Mouse (Mus musculus) T-cell, adult 2 months (primary cell): ENCODE measurements around the gene Galnt11.

Experiments used
- DNase-seq: peaks from one replicate; pipeline ENCODE4 v3.0.0; 2022; ENCODE audit warnings: low spot score

The Galnt11 gene

DNA sequence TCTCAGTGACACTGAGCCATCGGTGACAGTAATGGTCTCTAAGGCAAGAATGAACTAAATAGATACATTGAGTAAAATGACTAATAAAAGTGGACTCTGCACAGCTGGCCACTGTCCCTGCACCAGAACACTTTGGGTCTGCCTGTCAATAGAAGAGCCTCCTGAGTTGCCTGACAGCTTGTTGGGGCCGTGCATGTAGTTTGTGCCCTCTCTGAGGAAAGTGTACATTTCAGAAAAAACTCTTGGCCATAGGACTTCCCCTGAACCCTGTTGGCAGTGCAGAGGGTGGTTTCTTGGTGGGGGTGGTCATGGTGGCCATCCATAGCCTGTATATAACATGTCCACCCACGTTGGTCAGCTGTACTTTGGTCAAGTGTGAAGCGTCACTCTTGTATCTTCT is 32.8 kb downstream of the Galnt11 start:
- no peak for DNase-seq

DNA sequence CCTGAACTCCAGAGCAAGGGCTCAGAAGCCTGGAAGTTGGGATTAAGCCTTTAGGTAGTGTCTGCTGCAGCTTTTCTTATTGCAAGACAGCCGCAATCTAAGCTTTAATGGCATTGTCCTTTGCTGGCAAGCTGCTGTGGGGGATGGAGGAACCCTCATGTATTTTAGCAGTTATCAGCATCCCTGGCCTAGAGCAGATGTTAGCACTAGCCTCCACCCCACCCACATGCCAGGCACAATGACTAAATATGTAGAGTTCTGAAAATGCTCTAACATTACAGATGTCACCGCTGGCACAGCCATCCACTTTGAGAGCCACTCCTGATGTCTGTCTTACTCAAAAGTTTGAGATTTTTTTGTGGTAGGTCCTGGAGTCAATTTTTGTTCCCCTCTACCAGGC is 35.0 kb downstream of the Galnt11 start:
- DNase-seq, result no peak

DNA sequence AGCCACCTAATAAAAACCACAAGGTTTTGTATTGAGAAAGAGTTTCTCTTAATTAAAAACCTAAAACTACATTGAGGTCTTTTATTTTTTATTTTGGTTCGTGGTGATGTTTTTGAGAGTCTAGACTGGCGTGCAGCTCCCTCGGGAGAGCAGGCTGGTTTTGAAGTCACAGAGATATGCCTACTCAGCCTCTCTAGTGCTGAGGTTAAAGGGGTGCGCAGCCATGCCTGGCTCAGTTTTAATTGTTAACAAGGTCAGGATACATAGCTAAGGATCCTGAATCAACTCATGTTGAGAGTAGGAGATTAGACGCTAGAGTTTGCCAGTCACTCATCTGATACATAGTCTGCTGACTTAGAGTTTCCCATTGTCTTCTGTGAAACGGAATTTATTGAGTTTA is 39.7 kb downstream of the Galnt11 start:
- no peak for DNase-seq

DNA sequence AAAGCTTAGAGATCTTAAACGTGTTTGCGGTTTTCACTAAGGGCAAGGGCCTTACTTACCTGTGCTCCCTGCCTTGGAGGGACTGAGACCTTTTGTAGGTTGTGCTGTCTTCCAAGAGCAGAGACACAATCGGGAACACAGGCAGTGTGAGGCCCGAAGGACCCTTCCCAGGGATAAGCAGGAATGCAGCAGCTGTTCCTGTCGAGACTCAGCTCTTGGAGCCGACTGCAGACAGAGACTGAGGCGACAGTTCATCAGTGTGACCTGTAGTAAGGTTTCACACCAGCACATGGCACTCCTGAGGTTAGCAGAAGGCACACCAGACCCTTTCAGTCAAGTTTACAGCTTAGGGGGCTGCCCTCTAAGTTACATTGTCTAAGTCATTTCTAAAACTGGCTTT is 40.6 kb downstream of the Galnt11 start:
- DNase-seq, result no peak

DNA sequence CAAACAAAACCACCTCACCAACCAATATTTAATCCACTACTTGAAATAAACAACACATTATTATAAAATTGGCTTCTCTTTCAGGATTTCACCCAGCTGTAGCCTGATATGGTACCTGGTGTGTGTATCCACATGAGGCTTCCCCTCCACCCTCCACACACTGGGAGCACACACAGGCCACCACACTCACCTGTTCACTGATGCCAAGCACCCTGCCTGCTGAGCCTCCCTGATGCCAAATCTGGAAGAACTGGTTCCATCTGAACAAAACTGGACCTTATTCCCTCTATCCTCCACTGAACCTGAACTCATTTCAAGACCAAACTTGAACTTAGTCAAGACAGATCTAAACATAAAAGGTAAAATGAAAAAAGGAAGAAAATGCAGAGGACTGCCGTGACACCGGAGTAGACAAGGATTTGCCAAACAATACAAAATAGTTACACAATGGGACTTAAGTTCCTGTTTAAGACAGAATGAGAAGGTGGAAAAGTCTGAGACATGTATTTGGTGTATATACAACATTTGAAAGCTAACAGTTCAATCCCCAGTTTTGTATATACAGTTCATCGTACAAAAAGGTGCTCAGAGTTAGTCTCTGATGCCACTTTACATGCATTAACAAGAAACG is 46.7 kb downstream of the Galnt11 start:
- DNase-seq, result no peak

DNA sequence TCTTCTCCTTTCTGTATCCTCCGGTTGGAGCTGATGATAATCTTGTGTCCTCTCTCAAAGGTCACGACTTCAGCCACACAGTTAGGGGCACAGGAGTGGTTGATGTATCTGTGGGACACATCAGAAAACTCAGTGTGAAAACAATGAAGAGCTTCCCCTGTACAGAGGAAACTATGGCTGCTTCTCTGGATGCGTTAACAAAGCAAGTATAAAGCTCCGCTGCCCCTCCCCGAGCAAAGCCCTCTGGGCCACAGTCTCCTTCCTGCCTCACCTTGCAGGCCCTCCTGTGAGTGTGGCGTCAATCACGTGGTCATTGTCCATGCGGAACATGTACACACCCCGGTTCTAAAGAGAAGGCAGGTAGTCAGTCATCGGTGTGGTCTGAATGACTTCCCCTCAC is 53.9 kb downstream of the Galnt11 start:
- no peak for DNase-seq

DNA sequence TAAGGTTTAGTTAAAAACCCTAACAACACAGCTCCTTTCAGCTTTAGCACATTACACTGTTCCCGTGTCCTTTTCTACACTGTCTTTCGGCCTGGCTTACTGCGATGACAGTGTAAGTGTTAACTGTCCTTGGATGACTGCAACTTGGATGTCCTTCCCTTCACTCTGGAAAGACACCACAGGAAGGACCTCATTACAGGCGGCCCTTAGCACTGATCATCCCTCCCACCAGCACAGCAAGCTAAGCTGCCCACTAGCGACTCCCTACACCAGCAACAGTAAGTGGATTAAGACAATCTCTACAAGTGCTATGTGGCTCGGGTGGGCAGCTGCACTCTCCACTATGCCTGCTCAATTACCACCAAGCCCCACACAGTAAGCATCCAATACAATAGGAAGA is 54.7 kb downstream of the Galnt11 start:
- DNase-seq, result no peak

DNA sequence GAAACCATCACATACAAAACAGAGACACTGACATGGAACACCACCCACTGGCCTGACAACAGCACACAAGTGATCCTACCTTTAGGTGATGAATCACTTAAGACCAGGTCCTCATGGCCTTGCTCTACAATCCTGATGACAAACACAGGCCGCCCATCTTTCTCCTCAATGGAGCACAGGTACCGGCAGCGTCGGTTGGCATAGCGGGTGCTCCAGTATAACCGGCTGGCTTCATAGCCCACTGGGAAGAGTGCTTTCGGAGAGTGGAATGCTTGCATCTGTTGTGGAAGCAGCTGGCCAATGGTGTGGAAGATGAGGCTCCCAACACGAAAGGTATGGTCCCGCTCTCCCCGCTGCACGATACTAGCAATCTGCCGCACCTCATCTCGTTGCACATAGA is 62.3 kb downstream of the Galnt11 start:
- DNase-seq, result no peak

DNA sequence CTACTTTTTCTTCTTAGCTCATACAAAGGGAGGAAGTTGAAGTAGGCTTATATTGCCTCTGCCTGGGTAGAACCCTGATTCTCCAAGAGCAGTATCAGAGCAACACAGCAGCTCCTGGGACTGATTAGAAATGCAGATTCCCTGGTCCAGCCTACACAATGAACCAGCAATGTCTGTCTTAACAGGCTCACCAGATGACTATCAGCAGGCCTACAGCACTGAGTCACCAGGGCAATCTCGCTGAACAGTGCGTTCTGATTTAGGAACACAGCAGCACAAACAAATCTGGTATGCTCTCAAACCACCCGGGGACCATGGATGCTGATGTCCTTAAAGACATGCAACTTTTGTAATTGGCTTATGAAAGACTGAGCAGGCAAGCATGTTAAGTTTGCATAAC is 75.1 kb downstream of the Galnt11 start:
- no peak for DNase-seq

DNA sequence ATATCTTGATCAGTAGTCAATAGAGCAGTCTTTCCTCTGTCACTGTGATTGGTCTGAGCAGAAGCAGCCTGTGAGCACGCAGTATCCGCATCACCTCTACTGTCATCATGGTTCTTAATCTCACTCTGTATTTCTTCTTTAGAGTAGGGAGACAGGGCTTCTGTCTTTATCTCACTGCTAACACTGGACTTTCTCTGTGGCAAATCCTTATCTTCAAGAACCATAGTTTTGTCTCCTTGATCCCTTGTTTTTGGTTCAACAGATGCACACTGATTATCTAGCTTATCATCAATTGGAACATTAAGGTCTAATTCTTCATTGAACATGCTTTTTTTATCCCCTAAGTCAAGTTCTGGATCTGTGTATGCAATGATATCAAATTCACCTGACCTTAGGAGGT is 88.5 kb downstream of the Galnt11 start:
- DNase-seq, result no peak

DNA sequence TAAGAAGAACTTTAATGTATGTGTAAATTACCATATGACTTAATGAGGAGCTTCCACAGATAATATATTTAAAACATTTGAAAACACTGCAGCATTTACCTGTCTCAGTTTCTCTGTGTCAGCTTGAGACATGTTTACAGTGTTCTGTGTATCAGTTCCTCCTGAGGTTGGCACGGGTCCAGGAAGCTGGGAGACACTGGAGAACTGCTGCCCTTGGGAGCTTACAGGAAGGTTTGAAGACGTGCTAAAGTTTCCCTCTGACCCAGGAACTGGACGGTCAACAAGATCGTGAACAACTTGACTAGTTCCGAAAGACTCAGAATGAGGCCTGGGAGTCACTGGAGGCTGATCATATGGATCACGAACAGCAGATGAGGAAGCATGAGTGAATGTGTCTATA is 92.2 kb downstream of the Galnt11 start:
- no peak for DNase-seq
